Mouse (Mus musculus) G1E-ER4 (cell line): Measurements from ENCODE around the gene Olfr1095. TPM values are rescaled to one million over a fixed set of nuclear protein-coding genes. Genes with fewer than 3 reads are reported as not detected.

Experiments used
- GATA1 ChIP-seq: IDR thresholded peaks from one replicate; pipeline ENCODE4 v1.8.0; 2012; ENCODE audit warnings: low read length, inconsistent platforms
- polyA plus RNA-seq: library from polyadenylated mRNA; stranded (reverse); fragments of >175 nt; gene quantifications from 2 replicates; pipeline ENCODE4 v1.2.3, GENCODE M21; 2012

Gene Olfr1095
- not detected in 2 replicates for polyA plus RNA-seq

GRCm38 (mm10) chr2:86851596-86851995, at the start of gene Olfr1095:
Gene Olfr1095 (minus strand): TSS chr2:86851696.
- TF ChIP-seq GATA1: no peak

- TF ChIP-seq GATA1: no peak
Measured at GRCm38 (mm10) chr2:86892116-86892515, 40.6 kb upstream of the Olfr1095 start, which contains the start of gene Olfr1097. Gene Olfr1097 (minus strand): TSS chr2:86892216.

GRCm38 (mm10) chr2:86874702-86875101, 23.2 kb upstream of the Olfr1095 start, which contains the start of gene Gm13723:
Gene Gm13723 (minus strand): TSS chr2:86874802.
- TF ChIP-seq GATA1: no peak

- TF ChIP-seq GATA1: no peak
Measured at GRCm38 (mm10) chr2:86824363-86824762, 27.1 kb downstream of the Olfr1095 start, which contains the start of gene Olfr1094. Gene Olfr1094 (plus strand): TSS chr2:86824663.

- TF ChIP-seq GATA1: no peak
Measured at GRCm38 (mm10) chr2:86809918-86810317, 41.6 kb downstream of the Olfr1095 start, which contains the start of gene Olfr141. Gene Olfr141 (minus strand): TSS chr2:86810018.

Other genes starting within 250 kb of the Olfr1095 start
- not detected in 2 replicates for gene Olfr1084, start 212.0 kb downstream of the Olfr1095 start, polyA plus RNA-seq
- gene Olfr1085, start 189.7 kb downstream of the Olfr1095 start, polyA plus RNA-seq: not detected in 2 replicates
- not detected in 2 replicates for gene Olfr1086, start 171.6 kb downstream of the Olfr1095 start, polyA plus RNA-seq
- gene Olfr1087, start 153.3 kb downstream of the Olfr1095 start, polyA plus RNA-seq: not detected in 2 replicates
- not detected in 2 replicates for gene Olfr1089, start 118.0 kb downstream of the Olfr1095 start, polyA plus RNA-seq
- gene Olfr1090, start 92.7 kb downstream of the Olfr1095 start, polyA plus RNA-seq: not detected in 2 replicates
- not detected in 2 replicates for gene Olfr1093, start 69.2 kb downstream of the Olfr1095 start, polyA plus RNA-seq
- gene Olfr141, start 41.7 kb downstream of the Olfr1095 start, polyA plus RNA-seq: not detected in 2 replicates
- gene Olfr1094, start 27.0 kb downstream of the Olfr1095 start, polyA plus RNA-seq: not detected in 2 replicates
- not detected in 2 replicates for gene Gm13723, start 23.1 kb upstream of the Olfr1095 start, polyA plus RNA-seq
- not detected in 2 replicates for gene Olfr1097, start 40.5 kb upstream of the Olfr1095 start, polyA plus RNA-seq
- gene Olfr1098, start 72.8 kb upstream of the Olfr1095 start, polyA plus RNA-seq: not detected in 2 replicates
- not detected in 2 replicates for gene Olfr1099, start 109.0 kb upstream of the Olfr1095 start, polyA plus RNA-seq
- gene Olfr1100, start 128.3 kb upstream of the Olfr1095 start, polyA plus RNA-seq: not detected in 2 replicates
- gene Olfr1101, start 139.5 kb upstream of the Olfr1095 start, polyA plus RNA-seq: not detected in 2 replicates
- gene Olfr1102, start 146.7 kb upstream of the Olfr1095 start, polyA plus RNA-seq: not detected in 2 replicates
- gene Olfr1104, start 175.4 kb upstream of the Olfr1095 start, polyA plus RNA-seq: not detected in 2 replicates
- not detected in 2 replicates for gene Olfr1105, start 184.8 kb upstream of the Olfr1095 start, polyA plus RNA-seq
- gene Olfr1106, start 200.6 kb upstream of the Olfr1095 start, polyA plus RNA-seq: not detected in 2 replicates
- gene Olfr1107, start 224.1 kb upstream of the Olfr1095 start, polyA plus RNA-seq: not detected in 2 replicates
- not detected in 2 replicates for gene Olfr1109, start 244.3 kb upstream of the Olfr1095 start, polyA plus RNA-seq